Comparison of ENCODE assay signal across 13 mouse cellular contexts in genomic region chr4:49480896-49481295, GRCm38 (mm10). TPM values are rescaled to one million over a fixed set of nuclear protein-coding genes. Genes with fewer than 3 reads are reported as not detected.
DNase-seq lines count a peak whose midpoint lies in the region; ATAC-seq and TF ChIP-seq lines count a peak whose summit lies in the region.
"Had no signal": no experiment of that assay in that cellular context is flagged by ENCODE, and none has a peak within 500 bp of the region (broad histone marks: within the 10 kb centered on the region; RNA-seq: fewer than 3 reads in every experiment).

No protein-coding gene starts in this region.

- peak overlapping the region; percentile 49 for H3K4me2 ChIP-seq in lung, embryonic 15.5 days
- peak overlapping the region; percentile 30; the same call in 1 of the 2 replicates for H3K4me2 ChIP-seq in embryonic facial prominence, embryonic 14.5 days (ENCODE audit: low read depth, low read length)
- H3K4me2 ChIP-seq in liver, embryonic 12.5 days = peak overlapping the region; percentile 37; the same call in 1 of the 2 replicates
- no peak overlapping the region for H3K4me2 ChIP-seq in hindbrain, postnatal 0 days (ENCODE audit: low read depth, low read length)

- H3K4me1 ChIP-seq in lung, embryonic 15.5 days = 0 out of 2 replicates have a peak, but pooled peaks cover 7% of the 10 kb centered on the region
- H3K4me1 ChIP-seq in embryonic facial prominence, embryonic 14.5 days (ENCODE audit: control insufficient read depth, insufficient read depth, low read length) = no peaks in the 10 kb centered on the region
- H3K4me1 ChIP-seq in liver, embryonic 12.5 days = peaks cover 48% of the 10 kb centered on the region
- H3K4me1 ChIP-seq in hindbrain, postnatal 0 days (ENCODE audit: insufficient read depth, low read length) = no peaks in the 10 kb centered on the region

- WGBS in lung, embryonic 15.5 days = 30% methylated on average over 3 of the region's 3 CpGs
- WGBS in embryonic facial prominence, embryonic 14.5 days = 45% methylated on average over 3 of the region's 3 CpGs
- 62% methylated on average over 3 of the region's 3 CpGs for WGBS in liver, embryonic 12.5 days (ENCODE audit: insufficient replicate concordance)
- WGBS in hindbrain, postnatal 0 days = 71% methylated on average over 3 of the region's 3 CpGs

- no peak for DNase-seq in lung, postnatal 14 days
- DNase-seq in embryonic facial prominence, embryonic 14.5 days (ENCODE audit: low spot score) = peak; percentile 75
- DNase-seq in thymus, postnatal 0 days (ENCODE audit: low spot score) = peak; percentile 64
- DNase-seq in layer of hippocampus, adult 9-10 months (ENCODE audit: low spot score) = no peak
- no peak for DNase-seq in cerebellum, adult 11-12 months
- DNase-seq in hindbrain, postnatal 0 days (ENCODE audit: low spot score) = no peak
- DNase-seq: cerebellum, postnatal 14 days had no signal

- H3K27ac ChIP-seq in lung, embryonic 15.5 days = peak overlapping the region; percentile 61
- H3K27ac ChIP-seq in embryonic facial prominence, embryonic 14.5 days (replicated peaks; ENCODE audit: low read depth, low read length) = no peak overlapping the region
- H3K27ac ChIP-seq in liver, embryonic 12.5 days = no peak overlapping the region
- no peak overlapping the region for H3K27ac ChIP-seq in hindbrain, postnatal 0 days
- H3K27ac ChIP-seq: forebrain, embryonic 15.5 days had no signal

- peak; percentile 56; the same call in 1 of the 2 replicates for ATAC-seq in lung, embryonic 15.5 days (ENCODE audit: borderline replicate concordance, extremely low read depth, low FRiP score, low TSS enrichment)
- peak; percentile 81 for ATAC-seq in embryonic facial prominence, embryonic 14.5 days (ENCODE audit: low read depth)
- no peak for ATAC-seq in liver, embryonic 12.5 days
- ATAC-seq in hindbrain, postnatal 0 days = no peak
- ATAC-seq: forebrain, embryonic 15.5 days; Patski had no signal

- TF ChIP-seq CTCF in hindbrain, postnatal 0 days (IDR thresholded peaks at IDR 0.05; ENCODE audit: low read depth) = no peak

- H3K27me3 ChIP-seq in lung, embryonic 15.5 days = no peaks in the 10 kb centered on the region
- no peaks in the 10 kb centered on the region for H3K27me3 ChIP-seq in embryonic facial prominence, embryonic 14.5 days (replicated peaks; ENCODE audit: control insufficient read depth, insufficient read depth, low read length)
- no peaks in the 10 kb centered on the region for H3K27me3 ChIP-seq in liver, embryonic 12.5 days (replicated peaks)
- H3K27me3 ChIP-seq in hindbrain, postnatal 0 days (ENCODE audit: insufficient read depth, low read length) = no peaks in the 10 kb centered on the region
- H3K27me3 ChIP-seq: forebrain, embryonic 15.5 days; Patski had no signal

- no peak overlapping the region for H3K9ac ChIP-seq in lung, embryonic 15.5 days
- no peak overlapping the region for H3K9ac ChIP-seq in embryonic facial prominence, embryonic 14.5 days (ENCODE audit: low read depth, low read length)
- H3K9ac ChIP-seq in liver, embryonic 12.5 days = no peak overlapping the region
- no peak overlapping the region for H3K9ac ChIP-seq in hindbrain, postnatal 0 days (replicated peaks; ENCODE audit: low read length)
- H3K9ac ChIP-seq: forebrain, embryonic 15.5 days had no signal

- H3K4me3 ChIP-seq in lung, embryonic 15.5 days = peak overlapping the region; percentile 28
- no peak overlapping the region for H3K4me3 ChIP-seq in embryonic facial prominence, embryonic 14.5 days (ENCODE audit: low read depth, low read length)
- no peak overlapping the region for H3K4me3 ChIP-seq in liver, embryonic 12.5 days
- no peak overlapping the region for H3K4me3 ChIP-seq in hindbrain, postnatal 0 days (ENCODE audit: low read length)
- H3K4me3 ChIP-seq: forebrain, embryonic 15.5 days had no signal

- no peaks in the 10 kb centered on the region for H3K36me3 ChIP-seq in lung, embryonic 15.5 days
- H3K36me3 ChIP-seq in embryonic facial prominence, embryonic 14.5 days (ENCODE audit: control insufficient read depth, insufficient read depth, low read length) = no peaks in the 10 kb centered on the region
- H3K36me3 ChIP-seq in liver, embryonic 12.5 days = no peaks in the 10 kb centered on the region
- no peaks in the 10 kb centered on the region for H3K36me3 ChIP-seq in hindbrain, postnatal 0 days (ENCODE audit: insufficient read depth, low read length)
- H3K36me3 ChIP-seq: forebrain, embryonic 15.5 days had no signal

- no peaks in the 10 kb centered on the region for H3K9me3 ChIP-seq in lung, embryonic 15.5 days
- H3K9me3 ChIP-seq in embryonic facial prominence, embryonic 14.5 days (ENCODE audit: control insufficient read depth, low read length) = no peaks in the 10 kb centered on the region
- no peaks in the 10 kb centered on the region for H3K9me3 ChIP-seq in liver, embryonic 12.5 days (replicated peaks)
- H3K9me3 ChIP-seq in hindbrain, postnatal 0 days (ENCODE audit: low read length) = no peaks in the 10 kb centered on the region
- H3K9me3 ChIP-seq: forebrain, embryonic 15.5 days had no signal

RNA-seq across cellular contexts. Expression of gene Acnat1, which starts 7.2 kb away (rescaled TPM):
- polyA plus RNA-seq in lung, embryonic 15.5 days (2015; fragmentation: Nextera tagmentation; extraction: Ambion mirVana) = 0.44 TPM in 1 of 2 replicates, not detected in the other
- 0.13 TPM in 1 of 2 replicates, not detected in the other for polyA plus RNA-seq in embryonic facial prominence, embryonic 14.5 days (2014; fragmentation: Nextera tagmentation; extraction: Ambion mirVana)
- 0.18 and 0.37 TPM in 2 replicates for polyA plus RNA-seq in liver, embryonic 12.5 days (2016; fragmentation: Nextera tagmentation; extraction: Ambion mirVana)
- polyA plus RNA-seq in thymus, postnatal 0 days (2015; fragmentation: Nextera tagmentation; extraction: Ambion mirVana) = 0.31 and 0.37 TPM in 2 replicates
- total RNA-seq in hindbrain, postnatal 0 days (2014; rRNA removed) = not detected in 2 replicates
- not detected in 2 replicates for polyA plus RNA-seq in hindbrain, postnatal 0 days (2015; fragmentation: Nextera tagmentation; extraction: Ambion mirVana)
- polyA plus RNA-seq: forebrain, embryonic 15.5 days; heart, embryonic 14.5 days; Patski had no signal

RNA-seq across cellular contexts. Expression of gene Baat, which starts 25.5 kb away (rescaled TPM):
- not detected in 2 replicates for polyA plus RNA-seq in lung, embryonic 15.5 days (2015; fragmentation: Nextera tagmentation; extraction: Ambion mirVana)
- polyA plus RNA-seq in embryonic facial prominence, embryonic 14.5 days (2014; fragmentation: Nextera tagmentation; extraction: Ambion mirVana) = 0.16 TPM in 1 of 2 replicates, not detected in the other
- 0.21 and 0.37 TPM in 2 replicates for polyA plus RNA-seq in liver, embryonic 12.5 days (2016; fragmentation: Nextera tagmentation; extraction: Ambion mirVana)
- 0.10 TPM in 1 of 2 replicates, not detected in the other for polyA plus RNA-seq in thymus, postnatal 0 days (2015; fragmentation: Nextera tagmentation; extraction: Ambion mirVana)
- total RNA-seq in hindbrain, postnatal 0 days (2014; rRNA removed) = not detected in 2 replicates
- not detected in 2 replicates for polyA plus RNA-seq in hindbrain, postnatal 0 days (2015; fragmentation: Nextera tagmentation; extraction: Ambion mirVana)
- total RNA-seq: megakaryocyte, adult 5-6 weeks had no signal
- polyA plus RNA-seq: forebrain, embryonic 15.5 days; Patski had no signal

RNA-seq across cellular contexts. Expression of gene Mrpl50, which starts 40.0 kb away (rescaled TPM):
- polyA plus RNA-seq in lung, embryonic 15.5 days (2015; fragmentation: Nextera tagmentation; extraction: Ambion mirVana) = 69.2 and 69.3 TPM in 2 replicates
- 75.4 and 78.6 TPM in 2 replicates for polyA plus RNA-seq in embryonic facial prominence, embryonic 14.5 days (2014; fragmentation: Nextera tagmentation; extraction: Ambion mirVana)
- 65.8 and 67.3 TPM in 2 replicates for polyA plus RNA-seq in liver, embryonic 12.5 days (2016; fragmentation: Nextera tagmentation; extraction: Ambion mirVana)
- polyA plus RNA-seq in thymus, postnatal 0 days (2015; fragmentation: Nextera tagmentation; extraction: Ambion mirVana) = 48.8 and 49.7 TPM in 2 replicates
- 22.9 and 27.3 TPM in 2 replicates for total RNA-seq in hindbrain, postnatal 0 days (2014; rRNA removed)
- polyA plus RNA-seq in hindbrain, postnatal 0 days (2015; fragmentation: Nextera tagmentation; extraction: Ambion mirVana) = 67.0 and 68.0 TPM in 2 replicates

RNA-seq across cellular contexts. Expression of gene Zfp189, which starts 40.1 kb away (rescaled TPM):
- polyA plus RNA-seq in lung, embryonic 15.5 days (2015; fragmentation: Nextera tagmentation; extraction: Ambion mirVana) = 9.0 and 9.8 TPM in 2 replicates
- 8.8 and 9.7 TPM in 2 replicates for polyA plus RNA-seq in embryonic facial prominence, embryonic 14.5 days (2014; fragmentation: Nextera tagmentation; extraction: Ambion mirVana)
- polyA plus RNA-seq in liver, embryonic 12.5 days (2016; fragmentation: Nextera tagmentation; extraction: Ambion mirVana) = 4.3 and 4.6 TPM in 2 replicates
- 5.7 and 5.9 TPM in 2 replicates for polyA plus RNA-seq in thymus, postnatal 0 days (2015; fragmentation: Nextera tagmentation; extraction: Ambion mirVana)
- 5.1 and 5.2 TPM in 2 replicates for total RNA-seq in hindbrain, postnatal 0 days (2014; rRNA removed)
- 5.1 and 5.4 TPM in 2 replicates for polyA plus RNA-seq in hindbrain, postnatal 0 days (2015; fragmentation: Nextera tagmentation; extraction: Ambion mirVana)

Comparison
In these comparisons a context has a peak if more than half of its experiments do, and no peak if none do; other contexts are left out.
1. ATAC-seq: peak in lung, embryonic 15.5 days (single experiment) and embryonic facial prominence, embryonic 14.5 days (single experiment); none in liver, embryonic 12.5 days (single experiment) and hindbrain, postnatal 0 days (single experiment).
2. DNase-seq: peak in embryonic facial prominence, embryonic 14.5 days (single experiment) and thymus, postnatal 0 days (single experiment); none in lung, postnatal 14 days (single experiment), layer of hippocampus, adult 9-10 months (single experiment), cerebellum, adult 11-12 months (single experiment) and hindbrain, postnatal 0 days (single experiment).